In the genomic region with DNA sequence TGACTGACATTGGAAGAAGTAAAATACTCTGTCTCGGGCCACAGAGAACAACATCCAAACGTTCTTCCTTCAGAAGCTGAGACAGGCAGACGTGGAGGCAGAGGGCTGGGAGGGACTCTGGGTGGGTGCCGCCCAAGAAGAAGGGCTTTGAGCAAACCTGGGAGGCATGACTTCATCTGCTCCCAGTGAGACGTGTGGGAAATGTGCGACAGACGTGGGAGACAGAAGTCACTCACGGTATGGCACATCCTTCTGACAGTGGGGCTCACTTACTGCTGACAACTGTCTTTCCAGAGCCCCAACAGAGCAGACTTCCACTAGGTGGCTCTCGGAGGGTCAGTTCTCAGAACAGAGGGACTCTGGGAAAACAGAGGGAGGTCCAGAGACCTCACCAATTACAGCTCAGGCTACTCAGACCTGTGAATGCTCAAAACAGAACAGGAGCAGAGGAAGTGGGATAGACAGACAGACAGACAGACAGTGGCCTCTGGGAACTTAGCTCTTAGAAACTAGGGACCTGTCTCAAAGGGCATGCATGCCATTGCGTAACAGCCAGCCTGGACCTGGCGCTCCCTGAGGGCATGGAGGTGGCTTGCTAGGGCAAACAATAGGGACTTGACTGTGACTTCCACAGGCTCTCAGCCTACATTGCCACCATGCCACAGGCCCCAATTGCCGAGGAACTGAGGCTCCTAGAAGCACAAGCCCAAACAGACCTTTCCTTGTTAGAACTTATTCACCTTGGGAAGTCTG, we compare ENCODE assay signal across 12 mouse cellular contexts.
DNase-seq lines count a peak whose midpoint lies in the region; ATAC-seq and TF ChIP-seq lines count a peak whose summit lies in the region.
"Had no signal": no experiment of that assay in that cellular context is flagged by ENCODE, and none has a peak within 500 bp of the region (broad histone marks: within the 10 kb centered on the region; RNA-seq: fewer than 3 reads in every experiment).

No protein-coding gene starts in this region.

- in situ Hi-C loops in CH12.LX (cut with MboI; ENCODE audit: low pct_ligation_motif_present, low pct_unique_long_range_greater_than_20kb, low sequenced_read_pairs), result no loop called here

- 80% methylated on average over 12 of the region's 12 CpGs for whole genome bisulfite sequencing in kidney, embryonic 14.5 days
- WGBS in liver, embryonic 11.5 days, result 77% methylated on average over 12 of the region's 12 CpGs

- no peak for TF ChIP-seq POLR2A in CH12.LX (IDR thresholded peaks at IDR 0.05; ENCODE audit: low read depth, low read length)

- no peak for TF ChIP-seq EP300 in CH12.LX (IDR thresholded peaks at IDR 0.05; ENCODE audit: low read length)

- peak in 1 of 2 experiments; percentile 8; a peak in 2 of 4 replicates for TF ChIP-seq CTCF in CH12.LX (conservative IDR thresholded peaks at IDR 0.05 in 1 of 2, IDR thresholded peaks at IDR 0.05 in 1 of 2; ENCODE audit: low read depth in 2 of 2, low read length in 2 of 2)

- ATAC-seq in kidney, embryonic 14.5 days (ENCODE audit: low FRiP score, low TSS enrichment), result no peak
- ATAC-seq in liver, embryonic 11.5 days (replicated peaks; ENCODE audit: low FRiP score), result 0 out of 2 replicates have a peak, but pooled peaks have one; percentile 42
- no peak for ATAC-seq in monocyte, adult 5-6 weeks (replicated peaks; ENCODE audit: insufficient number of reproducible peaks, low FRiP score, low TSS enrichment, poor library complexity, severe bottlenecking)
- ATAC-seq in cerebellum, adult (ENCODE audit: insufficient number of reproducible peaks, low FRiP score, low TSS enrichment), result no peak

- H3K27ac ChIP-seq in kidney, embryonic 14.5 days (ENCODE audit: low read depth, low read length), result no peak overlapping the region
- H3K27ac ChIP-seq in CH12.LX (ENCODE audit: insufficient read depth, low read depth), result no peak overlapping the region
- H3K27ac ChIP-seq in liver, embryonic 11.5 days (ENCODE audit: low read depth, low read length), result no peak overlapping the region

- H3K4me3 ChIP-seq in kidney, embryonic 14.5 days (ENCODE audit: low read length), result no peak overlapping the region
- no peak overlapping the region for H3K4me3 ChIP-seq in CH12.LX (replicated peaks in 1 of 3; ENCODE audit: low read depth in 2 of 3, low read length in 2 of 3, poor library complexity in 1 of 3)
- no peak overlapping the region for H3K4me3 ChIP-seq in liver, embryonic 11.5 days (ENCODE audit: low read depth, low read length)
- H3K4me3 ChIP-seq: megakaryocyte, embryonic 14.5 days had no signal

- no peaks in the 10 kb centered on the region for H3K27me3 ChIP-seq in kidney, embryonic 14.5 days (ENCODE audit: control insufficient read depth, insufficient read depth, low read length)
- H3K27me3 ChIP-seq in CH12.LX (replicated peaks), result no peaks in the 10 kb centered on the region
- no peaks in the 10 kb centered on the region for H3K27me3 ChIP-seq in liver, embryonic 11.5 days (replicated peaks; ENCODE audit: control insufficient read depth, insufficient read depth, low read length)
- H3K27me3 ChIP-seq: megakaryocyte, embryonic 14.5 days had no signal

- dilution Hi-C loops in CH12.LX (cut with MboI; ENCODE audit: extremely low pct_ligation_motif_present, extremely low pct_unique_long_range_greater_than_20kb, low sequenced_read_pairs), result no loop called here

- no peak overlapping the region for H3K9ac ChIP-seq in kidney, embryonic 14.5 days (ENCODE audit: low read depth, low read length)
- H3K9ac ChIP-seq in CH12.LX (ENCODE audit: insufficient read depth, low read depth), result no peak overlapping the region
- no peak overlapping the region for H3K9ac ChIP-seq in liver, embryonic 11.5 days (ENCODE audit: low read depth, low read length)

- no peaks in the 10 kb centered on the region for H3K9me3 ChIP-seq in kidney, embryonic 14.5 days (ENCODE audit: control insufficient read depth, low read length)
- H3K9me3 ChIP-seq in CH12.LX (replicated peaks; ENCODE audit: low read length), result no peaks in the 10 kb centered on the region
- H3K9me3 ChIP-seq in liver, embryonic 11.5 days (ENCODE audit: control insufficient read depth, low read length), result no peaks in the 10 kb centered on the region
- H3K9me3 ChIP-seq: megakaryocyte, embryonic 14.5 days had no signal

- no peak overlapping the region for H3K4me2 ChIP-seq in kidney, embryonic 14.5 days (replicated peaks; ENCODE audit: low read depth, low read length)
- no peak overlapping the region for H3K4me2 ChIP-seq in CH12.LX (ENCODE audit: insufficient read depth, low read depth, poor library complexity, severe bottlenecking)
- no peak overlapping the region for H3K4me2 ChIP-seq in liver, embryonic 11.5 days

- no peaks in the 10 kb centered on the region for H3K4me1 ChIP-seq in kidney, embryonic 14.5 days (ENCODE audit: control insufficient read depth, insufficient read depth, low read length)
- H3K4me1 ChIP-seq in CH12.LX (ENCODE audit: control insufficient read depth in 1 of 2, insufficient read depth in 2 of 2), result no peaks in the 10 kb centered on the region
- no peaks in the 10 kb centered on the region for H3K4me1 ChIP-seq in liver, embryonic 11.5 days (replicated peaks; ENCODE audit: control insufficient read depth, insufficient read depth, low read length)

- no peaks in the 10 kb centered on the region for H3K79me2 ChIP-seq in CH12.LX (replicated peaks; ENCODE audit: control insufficient read depth, extremely low read depth, insufficient read depth, poor library complexity, severe bottlenecking)

- H3K36me3 ChIP-seq in kidney, embryonic 14.5 days (ENCODE audit: control insufficient read depth, insufficient read depth, low read length), result peaks cover 38% of the 10 kb centered on the region
- peaks cover 25 to 50% of the 10 kb centered on the region in 2 experiments for H3K36me3 ChIP-seq in CH12.LX (replicated peaks in 1 of 2; ENCODE audit: control insufficient read depth in 1 of 2, insufficient read depth in 1 of 2, low read length in 1 of 2)
- H3K36me3 ChIP-seq in liver, embryonic 11.5 days (ENCODE audit: control insufficient read depth, insufficient read depth, low read length), result peaks cover 11% of the 10 kb centered on the region

- peak; percentile 49 for DNase-seq in kidney, adult 11 months
- DNase-seq in CH12.LX (ENCODE audit: extremely low read depth), result no peak
- DNase-seq in kidney, adult 8-10 months, result peak; percentile 45 to 55
- no peak for DNase-seq in liver, embryonic 11.5 days (ENCODE audit: low spot score)
- no peak for DNase-seq in yolk sac, embryonic 10.5 days (ENCODE audit: low spot score)
- DNase-seq: cerebellum, adult 18-20 months; heart, postnatal 10 days; right cerebral cortex, postnatal 4 days had no signal

- TF ChIP-seq RAD21 in CH12.LX (IDR thresholded peaks at IDR 0.05; ENCODE audit: low read depth, low read length), result no peak; the same call in 1 of the 2 replicates

TF ChIP-seq in CH12.LX, 34 proteins besides CTCF, POLR2A, EP300 and RAD21:
- TF ChIP-seq PAX5 (IDR thresholded peaks at IDR 0.05; ENCODE audit: low read length) (no peak), SMC3 (IDR thresholded peaks at IDR 0.05; ENCODE audit: low read depth, low read length) (0 out of 2 replicates have a peak, but pooled peaks have one; percentile 6)
TF ChIP-seq in CH12.LX: peak in this region for 1.

Comparison
In these comparisons a context has a peak if more than half of its experiments do, and no peak if none do; other contexts are left out.
1. DNase-seq: peak in kidney, adult 11 months (single experiment) and kidney, adult 8-10 months (2 of 2); none in CH12.LX (single experiment), liver, embryonic 11.5 days (single experiment) and yolk sac, embryonic 10.5 days (single experiment).